Mouse (Mus musculus): Measurements from ENCODE around the gene Cadm3.
"Not testable (repeated sequence)": the region's sequence is repeated elsewhere in the genome, so short reads cannot be mapped to it uniquely, and the experiment has no call there.

The Cadm3 gene

GRCm38 (mm10) chr1:173321593-173322248 lies 45.8 kb downstream of the Cadm3 start:
- no peak for DNase-seq

DNA sequence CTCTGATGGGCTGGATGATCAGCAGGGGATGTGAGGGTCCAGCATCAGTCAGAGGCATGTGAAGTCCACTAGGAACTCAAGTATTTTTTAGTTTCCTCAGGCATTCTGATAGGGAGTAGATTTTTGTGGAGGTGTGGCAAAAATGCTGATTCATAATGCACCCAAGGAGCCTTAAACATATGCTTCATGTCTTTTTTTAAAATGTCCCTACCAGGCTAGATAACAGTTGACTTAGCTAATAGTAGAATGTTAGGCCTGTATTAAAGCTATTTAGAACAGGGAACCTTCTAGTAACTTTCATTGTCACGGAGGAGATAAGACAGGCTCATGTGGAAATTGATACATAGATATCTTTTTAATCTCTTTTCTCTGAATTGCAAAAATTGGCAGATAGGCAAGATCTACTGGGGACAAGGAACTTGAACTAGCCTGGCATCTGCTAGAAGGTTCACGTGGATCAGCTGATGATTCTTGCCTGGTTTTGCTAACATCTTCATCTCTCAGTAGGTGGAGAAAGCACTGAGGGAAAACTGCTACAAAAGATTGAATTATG lies 49.5 kb downstream of the Cadm3 start:
- no peak for DNase-seq

- no peak for DNase-seq
These were observed 51.8 kb downstream of the Cadm3 start for GRCm38 (mm10) chr1:173315725-173316124.

DNA sequence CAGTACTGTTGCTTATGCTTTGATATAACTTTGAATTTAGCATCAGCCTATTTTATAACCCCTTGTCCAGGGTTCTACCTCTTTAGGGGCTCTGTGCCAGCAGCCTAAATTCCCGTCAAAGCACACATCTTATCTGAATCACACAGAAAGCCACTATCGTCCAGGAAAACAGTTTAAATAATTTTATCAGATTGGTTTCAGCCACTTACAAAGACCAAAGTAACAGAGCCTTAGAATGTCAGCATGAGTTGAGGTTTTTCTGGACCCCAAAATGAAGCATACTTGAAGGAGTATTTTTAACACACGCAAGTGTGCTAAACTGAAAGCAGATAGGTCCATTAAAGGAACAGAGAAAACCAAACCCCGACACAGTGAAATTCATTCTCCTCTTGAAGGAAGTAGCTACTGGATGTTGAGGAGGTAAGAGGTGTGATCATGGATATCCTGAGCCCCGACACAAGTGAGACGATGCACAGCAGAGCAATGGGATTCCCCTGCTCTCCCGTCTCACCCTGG lies 53.9 kb downstream of the Cadm3 start:
- not testable (repeated sequence) for DNase-seq

DNA sequence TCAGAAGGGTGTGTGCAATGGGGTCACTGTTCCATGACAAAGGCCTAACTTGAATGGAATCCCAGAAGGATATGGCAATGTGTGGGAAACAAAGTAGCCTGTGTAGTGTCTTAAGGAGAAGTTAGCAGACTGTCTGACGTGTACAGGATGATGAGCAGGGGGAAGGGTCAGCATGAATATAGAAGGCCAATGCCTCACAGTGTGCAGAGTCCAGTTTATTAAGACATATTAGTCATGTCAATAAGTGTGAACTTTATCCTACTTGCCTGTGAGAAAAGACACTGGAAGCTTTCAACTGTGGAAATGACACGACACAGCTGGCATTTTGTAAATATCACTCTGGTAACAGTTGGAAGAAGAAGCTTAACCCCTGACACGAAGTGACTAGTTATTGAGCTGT lies 64.7 kb downstream of the Cadm3 start:
- DNase-seq, result not testable (repeated sequence)

Measured in kidney, postnatal 36 days (tissue).